Mouse (Mus musculus) adrenal gland, postnatal 14 days (tissue): Measurements from ENCODE around the gene Mansc4. TPM values are rescaled to one million over a fixed set of nuclear protein-coding genes. Genes with fewer than 3 reads are reported as not detected.
A peak's percentile ranks its signal among the peaks of the same experiment; 100 is the strongest.

Experiments used
- DNase-seq: peaks from one replicate; pipeline ENCODE4 v3.0.0; 2021; ENCODE audit warnings: mixed read lengths
- total RNA-seq: library from RNA; stranded (reverse); gene quantifications from 2 replicates; pipeline ENCODE4 v1.2.3, GENCODE M21; 2021

Mansc4 gene
- total RNA-seq, 1 experiment from 2014 or later = 0.52 TPM

GRCm38 (mm10) chr6:147076878-147077277 is 10.0 kb downstream of the Mansc4 start:
- DNase-seq = no peak

- DNase-seq = no peak
These were observed 10.9 kb downstream of the Mansc4 start for GRCm38 (mm10) chr6:147075808-147076387.

GRCm38 (mm10) chr6:147064944-147065261 is 21.9 kb downstream of the Mansc4 start:
- DNase-seq = peak; percentile 69

- DNase-seq = peak; percentile 25
These were observed 22.4 kb downstream of the Mansc4 start for GRCm38 (mm10) chr6:147064226-147064943.

GRCm38 (mm10) chr6:147062694-147063093 is 24.1 kb downstream of the Mansc4 start:
- DNase-seq = no peak

GRCm38 (mm10) chr6:147062034-147062433 is 24.8 kb downstream of the Mansc4 start:
- DNase-seq = no peak

- DNase-seq = no peak
These were observed 25.2 kb downstream of the Mansc4 start for GRCm38 (mm10) chr6:147061630-147062029.

GRCm38 (mm10) chr6:147059326-147059725 is 27.5 kb downstream of the Mansc4 start:
- DNase-seq = peak; percentile 9

- DNase-seq = no peak
These were observed 31.4 kb downstream of the Mansc4 start for GRCm38 (mm10) chr6:147055374-147055977.

- DNase-seq = no peak
These were observed 32.8 kb downstream of the Mansc4 start for GRCm38 (mm10) chr6:147053785-147054646.

- DNase-seq = no peak
These were observed 34.4 kb downstream of the Mansc4 start for GRCm38 (mm10) chr6:147052440-147052839.

GRCm38 (mm10) chr6:147051666-147052065 is 35.2 kb downstream of the Mansc4 start:
- DNase-seq = no peak

GRCm38 (mm10) chr6:147049239-147049805 is 37.5 kb downstream of the Mansc4 start:
- no peak for DNase-seq

- DNase-seq = no peak
These were observed 43.2 kb downstream of the Mansc4 start for GRCm38 (mm10) chr6:147043633-147044032.

GRCm38 (mm10) chr6:147042291-147043290 is 44.2 kb downstream of the Mansc4 start, which contains the start of gene Mrps35:
TSS of gene Mrps35 (plus strand) at chr6:147042764.
- peak; percentile 95 for DNase-seq

GRCm38 (mm10) chr6:147032303-147032925 is 54.4 kb downstream of the Mansc4 start, which contains the start of gene Rep15:
TSS of gene Rep15 (plus strand) at chr6:147032584.
- no peak for DNase-seq

- DNase-seq = no peak
These were observed 56.5 kb downstream of the Mansc4 start for GRCm38 (mm10) chr6:147030096-147030885.

- no peak for DNase-seq
These were observed 57.2 kb downstream of the Mansc4 start for GRCm38 (mm10) chr6:147029591-147029990.

GRCm38 (mm10) chr6:147028396-147028795 is 58.4 kb downstream of the Mansc4 start:
- no peak for DNase-seq
